Mouse (Mus musculus): ENCODE measurements at regions not wholly inside any gene's neighbourhood (a gene's known extent, or its start where the extent isn't known, plus 50 kb on each side); places are given as distances from the start of the nearest gene placed in this dataset.

DNA sequence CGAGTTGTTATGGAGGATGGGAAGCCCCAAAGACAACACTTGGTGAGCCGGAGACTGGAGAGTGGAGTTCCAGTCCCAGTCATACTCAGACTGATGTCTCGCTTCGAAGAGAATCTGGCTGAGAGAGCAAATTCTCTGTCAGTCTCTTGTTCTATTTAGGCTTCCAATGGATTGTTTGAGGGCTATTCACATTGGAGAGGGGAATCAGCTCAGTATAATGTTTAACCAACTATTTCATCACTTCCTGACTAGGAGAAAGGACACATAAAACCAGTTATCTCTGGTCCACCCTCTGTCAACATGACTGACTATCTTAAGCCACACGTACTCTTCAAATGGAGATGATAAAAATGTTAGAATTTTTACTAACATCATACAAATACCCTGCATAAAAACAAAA is 123.9 kb upstream of the Max start:
- Histone ChIP-seq H3K27ac (no peak overlapping the region), H3K9me3 (no peaks in the 10 kb centered on the region), H3K4me2 (replicated peaks) (no peak overlapping the region), H3K27me3 (no peaks in the 10 kb centered on the region), H3K9ac (no peak overlapping the region), H3K36me3 (no peaks in the 10 kb centered on the region), H3K4me3 (no peak overlapping the region), H3K4me1 (no peaks in the 10 kb centered on the region)
- ATAC-seq (ENCODE audit: insufficient number of reproducible peaks, insufficient read depth, low FRiP score, low TSS enrichment): no peak
- WGBS: 88% methylated on average over 5 of the region's 5 CpGs

DNA sequence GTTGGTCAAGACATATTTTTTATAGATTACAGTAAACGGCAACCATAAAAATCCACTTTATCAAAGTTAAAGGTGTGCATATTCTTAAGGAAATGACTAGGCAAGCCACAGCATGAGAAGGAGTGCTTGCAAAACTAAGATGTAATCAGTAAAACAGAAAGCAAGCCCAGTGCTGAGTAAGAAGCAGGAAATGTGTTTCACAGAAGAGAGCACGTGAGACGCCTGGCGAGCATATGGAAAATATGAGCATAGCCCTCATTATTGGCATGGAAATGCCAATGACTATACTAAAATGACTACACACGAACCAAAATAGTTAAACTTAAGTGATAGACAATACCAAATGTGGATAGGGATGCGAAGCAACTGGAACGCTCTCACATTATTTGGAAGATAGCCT is 123.2 kb upstream of the Max start:
- 84% methylated on average over 7 of the region's 7 CpGs for WGBS
- H3K27me3 ChIP-seq: no peaks in the 10 kb centered on the region
- no peaks in the 10 kb centered on the region for H3K9me3 ChIP-seq
- no peak overlapping the region for H3K4me2 ChIP-seq (replicated peaks)
- H3K4me3 ChIP-seq: no peak overlapping the region
- no peaks in the 10 kb centered on the region for H3K36me3 ChIP-seq
- H3K27ac ChIP-seq: no peak overlapping the region
- no peak for ATAC-seq (ENCODE audit: insufficient number of reproducible peaks, insufficient read depth, low FRiP score, low TSS enrichment)
- no peaks in the 10 kb centered on the region for H3K4me1 ChIP-seq
- H3K9ac ChIP-seq: no peak overlapping the region

DNA sequence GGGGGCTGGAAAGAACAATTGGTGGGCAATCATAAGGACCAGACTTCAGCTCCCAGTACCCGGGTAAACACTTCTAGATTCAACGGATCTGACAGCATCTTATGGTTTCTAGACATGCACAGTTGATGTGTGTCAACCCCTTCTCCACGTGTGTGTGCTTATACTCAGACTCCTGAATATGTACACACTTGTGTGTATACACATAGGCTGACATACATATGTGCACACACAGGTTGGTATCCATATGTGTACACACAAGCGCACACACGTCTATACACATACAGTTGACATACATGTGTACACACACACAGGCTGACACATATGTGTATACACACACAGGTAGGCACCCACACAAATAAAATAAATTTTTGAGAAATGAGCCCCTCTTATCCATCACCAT is 122.7 kb upstream of the Max start:
- no peaks in the 10 kb centered on the region for H3K9me3 ChIP-seq
- no peaks in the 10 kb centered on the region for H3K36me3 ChIP-seq
- H3K4me1 ChIP-seq: no peaks in the 10 kb centered on the region
- ATAC-seq (ENCODE audit: insufficient number of reproducible peaks, insufficient read depth, low FRiP score, low TSS enrichment): no peak
- no peak overlapping the region for H3K27ac ChIP-seq
- no peak overlapping the region for H3K9ac ChIP-seq
- H3K4me2 ChIP-seq (replicated peaks): no peak overlapping the region
- no peaks in the 10 kb centered on the region for H3K27me3 ChIP-seq
- H3K4me3 ChIP-seq: no peak overlapping the region
- 87% methylated on average over 5 of the region's 5 CpGs for WGBS

GRCm38 (mm10) chr12:77084343-77084742 is 122.3 kb upstream of the Max start:
- Histone ChIP-seq H3K4me3 (no peak overlapping the region), H3K36me3 (no peaks in the 10 kb centered on the region), H3K4me2 (replicated peaks) (no peak overlapping the region), H3K9ac (no peak overlapping the region), H3K27ac (no peak overlapping the region), H3K4me1 (no peaks in the 10 kb centered on the region), H3K9me3 (no peaks in the 10 kb centered on the region), H3K27me3 (no peaks in the 10 kb centered on the region)
- WGBS: 50% methylated on average over 1 of the region's 1 CpGs
- no peak for ATAC-seq (ENCODE audit: insufficient number of reproducible peaks, insufficient read depth, low FRiP score, low TSS enrichment)

- no peaks in the 10 kb centered on the region for H3K9me3 ChIP-seq
- no peak overlapping the region for H3K4me2 ChIP-seq (replicated peaks)
- H3K27me3 ChIP-seq: no peaks in the 10 kb centered on the region
- no peak overlapping the region for H3K9ac ChIP-seq
- WGBS: 84% methylated on average over 6 of the region's 6 CpGs
- no peak overlapping the region for H3K4me3 ChIP-seq
- ATAC-seq (ENCODE audit: insufficient number of reproducible peaks, insufficient read depth, low FRiP score, low TSS enrichment): no peak
- H3K27ac ChIP-seq: no peak overlapping the region
- H3K4me1 ChIP-seq: no peaks in the 10 kb centered on the region
- H3K36me3 ChIP-seq: no peaks in the 10 kb centered on the region
Observed at GRCm38 (mm10) chr12:77083760-77084159, 121.8 kb upstream of the Max start.

- WGBS: 90% methylated on average over 2 of the region's 2 CpGs
- no peak overlapping the region for H3K9ac ChIP-seq
- no peak overlapping the region for H3K4me3 ChIP-seq
- H3K4me1 ChIP-seq: no peaks in the 10 kb centered on the region
- no peaks in the 10 kb centered on the region for H3K9me3 ChIP-seq
- no peaks in the 10 kb centered on the region for H3K36me3 ChIP-seq
- no peak for ATAC-seq (ENCODE audit: insufficient number of reproducible peaks, insufficient read depth, low FRiP score, low TSS enrichment)
- H3K4me2 ChIP-seq (replicated peaks): no peak overlapping the region
- H3K27me3 ChIP-seq: no peaks in the 10 kb centered on the region
- H3K27ac ChIP-seq: no peak overlapping the region
Observed at GRCm38 (mm10) chr12:77081774-77082173, 119.8 kb upstream of the Max start.

DNA sequence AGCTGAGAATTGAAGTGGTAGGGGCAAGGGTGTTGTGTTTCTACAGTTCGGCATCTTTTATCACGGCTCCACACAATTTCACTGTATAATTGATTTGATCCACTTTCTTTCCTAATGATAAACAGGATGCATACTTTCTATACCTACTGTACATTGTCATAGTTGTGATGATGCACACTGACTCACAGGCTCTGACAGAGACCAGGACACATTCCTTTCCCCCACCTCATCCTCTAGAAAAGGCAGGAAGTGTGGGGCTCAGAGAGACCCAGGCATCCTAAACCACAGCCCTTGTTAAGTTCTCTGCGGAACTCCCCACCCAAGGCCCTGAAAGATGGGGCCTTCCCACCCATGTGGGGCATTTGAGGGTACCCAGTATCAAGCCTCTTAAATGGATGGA is 117.5 kb upstream of the Max start:
- H3K4me1 ChIP-seq: no peaks in the 10 kb centered on the region
- no peak overlapping the region for H3K4me3 ChIP-seq
- H3K27me3 ChIP-seq: no peaks in the 10 kb centered on the region
- no peak overlapping the region for H3K4me2 ChIP-seq (replicated peaks)
- ATAC-seq (ENCODE audit: insufficient number of reproducible peaks, insufficient read depth, low FRiP score, low TSS enrichment): no peak
- H3K9ac ChIP-seq: no peak overlapping the region
- no peak overlapping the region for H3K27ac ChIP-seq
- no peaks in the 10 kb centered on the region for H3K9me3 ChIP-seq
- 83% methylated on average over 3 of the region's 3 CpGs for WGBS
- no peaks in the 10 kb centered on the region for H3K36me3 ChIP-seq

DNA sequence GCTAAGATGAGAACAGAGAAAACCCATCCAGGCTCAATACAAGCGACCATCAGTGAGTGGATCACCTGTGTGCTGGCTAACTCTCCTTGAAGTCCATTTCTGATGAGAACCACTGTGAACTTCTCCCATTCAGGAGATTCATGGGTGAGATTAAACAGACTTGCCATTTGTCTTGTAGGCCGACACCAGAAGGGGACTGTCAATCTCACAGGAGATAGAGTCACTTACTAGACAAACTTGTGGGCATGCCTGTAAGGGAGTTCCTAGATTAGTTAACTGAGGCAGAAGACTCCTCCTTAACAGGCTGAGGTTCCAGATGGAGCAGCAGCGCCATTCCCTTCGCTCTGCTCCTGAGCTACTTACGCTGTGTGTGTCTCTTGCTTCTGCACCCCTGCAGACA is 114.7 kb upstream of the Max start:
- H3K4me3 ChIP-seq: no peak overlapping the region
- H3K4me1 ChIP-seq: no peaks in the 10 kb centered on the region
- H3K4me2 ChIP-seq (replicated peaks): no peak overlapping the region
- H3K36me3 ChIP-seq: no peaks in the 10 kb centered on the region
- no peaks in the 10 kb centered on the region for H3K27me3 ChIP-seq
- H3K27ac ChIP-seq: no peak overlapping the region
- ATAC-seq (ENCODE audit: insufficient number of reproducible peaks, insufficient read depth, low FRiP score, low TSS enrichment): no peak
- 93% methylated on average over 5 of the region's 5 CpGs for WGBS
- no peaks in the 10 kb centered on the region for H3K9me3 ChIP-seq
- H3K9ac ChIP-seq: no peak overlapping the region

- no peaks in the 10 kb centered on the region for H3K27me3 ChIP-seq
- H3K36me3 ChIP-seq: no peaks in the 10 kb centered on the region
- no peak overlapping the region for H3K4me2 ChIP-seq (replicated peaks)
- H3K27ac ChIP-seq: no peak overlapping the region
- 70% methylated on average over 2 of the region's 2 CpGs for WGBS
- H3K4me3 ChIP-seq: no peak overlapping the region
- no peaks in the 10 kb centered on the region for H3K9me3 ChIP-seq
- no peaks in the 10 kb centered on the region for H3K4me1 ChIP-seq
- H3K9ac ChIP-seq: no peak overlapping the region
- ATAC-seq (ENCODE audit: insufficient number of reproducible peaks, insufficient read depth, low FRiP score, low TSS enrichment): no peak
Observed at GRCm38 (mm10) chr12:77074602-77075001, 112.6 kb upstream of the Max start.

DNA sequence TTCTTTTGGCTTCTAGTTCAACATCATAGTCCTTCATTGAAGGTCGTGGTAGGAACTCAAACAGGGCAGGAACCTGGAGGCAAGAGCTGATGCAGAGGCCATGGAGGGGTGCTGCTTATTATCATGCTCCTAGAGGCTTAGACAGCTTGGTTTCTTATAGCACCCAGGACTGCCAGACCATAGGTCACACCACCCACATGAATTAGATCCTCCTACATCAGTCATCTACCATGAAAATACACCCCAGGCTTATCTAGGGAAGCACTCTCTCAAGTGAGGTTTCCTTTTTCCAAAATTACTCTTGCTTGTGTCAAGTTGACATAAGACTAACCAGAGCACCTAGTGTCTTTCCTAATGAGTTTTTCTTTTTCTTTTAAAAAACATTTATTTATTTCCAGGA is 109.7 kb upstream of the Max start:
- Histone ChIP-seq H3K4me1 (no peaks in the 10 kb centered on the region), H3K27ac (no peak overlapping the region), H3K9me3 (no peaks in the 10 kb centered on the region), H3K4me3 (no peak overlapping the region), H3K27me3 (no peaks in the 10 kb centered on the region), H3K36me3 (no peaks in the 10 kb centered on the region), H3K9ac (no peak overlapping the region), H3K4me2 (replicated peaks) (no peak overlapping the region)
- 75% methylated on average over 1 of the region's 1 CpGs for WGBS
- no peak for ATAC-seq (ENCODE audit: insufficient number of reproducible peaks, insufficient read depth, low FRiP score, low TSS enrichment)

- Histone ChIP-seq H3K27me3 (no peaks in the 10 kb centered on the region), H3K9ac (no peak overlapping the region), H3K36me3 (no peaks in the 10 kb centered on the region), H3K4me3 (no peak overlapping the region), H3K4me1 (no peaks in the 10 kb centered on the region; the same call in 1 of the 2 replicates), H3K4me2 (replicated peaks) (no peak overlapping the region), H3K9me3 (no peaks in the 10 kb centered on the region), H3K27ac (no peak overlapping the region)
- ATAC-seq (ENCODE audit: insufficient number of reproducible peaks, insufficient read depth, low FRiP score, low TSS enrichment): no peak
- 84% methylated on average over 5 of the region's 5 CpGs for WGBS
Observed at GRCm38 (mm10) chr12:77067938-77068337, 105.9 kb upstream of the Max start.

DNA sequence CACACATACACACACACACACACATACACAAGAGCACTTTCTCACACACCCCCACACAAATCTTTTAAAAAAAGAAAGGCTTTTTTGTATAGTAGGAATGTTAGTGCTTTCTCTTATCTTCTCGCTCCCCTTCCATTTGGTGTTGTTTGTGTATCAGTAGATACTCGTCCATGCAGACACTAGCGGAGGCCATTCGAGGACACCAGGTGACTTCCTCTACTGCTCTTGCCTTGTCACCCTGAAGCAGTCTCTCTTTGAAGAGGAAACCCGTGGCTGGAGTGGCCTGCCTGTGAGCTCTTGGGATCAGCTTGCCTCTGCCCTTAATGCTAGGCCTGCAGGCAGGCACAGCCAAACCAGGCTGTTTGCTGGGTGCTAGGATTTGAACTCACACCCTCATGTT is 105.1 kb upstream of the Max start:
- no peaks in the 10 kb centered on the region for H3K9me3 ChIP-seq
- no peak overlapping the region for H3K9ac ChIP-seq
- H3K27me3 ChIP-seq: no peaks in the 10 kb centered on the region
- H3K36me3 ChIP-seq: no peaks in the 10 kb centered on the region
- H3K4me2 ChIP-seq (replicated peaks): no peak overlapping the region
- no peaks in the 10 kb centered on the region; the same call in 1 of the 2 replicates for H3K4me1 ChIP-seq
- no peak overlapping the region for H3K4me3 ChIP-seq
- no peak overlapping the region for H3K27ac ChIP-seq
- 64% methylated on average over 5 of the region's 5 CpGs for WGBS
- no peak for ATAC-seq (ENCODE audit: insufficient number of reproducible peaks, insufficient read depth, low FRiP score, low TSS enrichment)

All from embryonic facial prominence, embryonic 12.5 days (tissue).